Mouse (Mus musculus) pancreas, adult 10 weeks (tissue): ENCODE data around the gene Trib3. TPM values are rescaled to one million over a fixed set of nuclear protein-coding genes. Genes with fewer than 3 reads are reported as not detected.

ENCODE experiments used
- polyA plus RNA-seq: library from polyadenylated mRNA; stranded (reverse); fragments of 350-450 nt; fragmentation: Illumina TruSeq; extraction: RNeasy Lipid Tissue Mini Kit (QIAGEN cat#74804); gene quantifications from one replicate; pipeline ENCODE4 v1.2.3, GENCODE M21; 2015; ENCODE audit warnings: low read depth, low replicate concordance; ENCODE audit not compliant: insufficient read depth

Gene Trib3
- polyA plus RNA-seq = 2.0 TPM

DNA sequence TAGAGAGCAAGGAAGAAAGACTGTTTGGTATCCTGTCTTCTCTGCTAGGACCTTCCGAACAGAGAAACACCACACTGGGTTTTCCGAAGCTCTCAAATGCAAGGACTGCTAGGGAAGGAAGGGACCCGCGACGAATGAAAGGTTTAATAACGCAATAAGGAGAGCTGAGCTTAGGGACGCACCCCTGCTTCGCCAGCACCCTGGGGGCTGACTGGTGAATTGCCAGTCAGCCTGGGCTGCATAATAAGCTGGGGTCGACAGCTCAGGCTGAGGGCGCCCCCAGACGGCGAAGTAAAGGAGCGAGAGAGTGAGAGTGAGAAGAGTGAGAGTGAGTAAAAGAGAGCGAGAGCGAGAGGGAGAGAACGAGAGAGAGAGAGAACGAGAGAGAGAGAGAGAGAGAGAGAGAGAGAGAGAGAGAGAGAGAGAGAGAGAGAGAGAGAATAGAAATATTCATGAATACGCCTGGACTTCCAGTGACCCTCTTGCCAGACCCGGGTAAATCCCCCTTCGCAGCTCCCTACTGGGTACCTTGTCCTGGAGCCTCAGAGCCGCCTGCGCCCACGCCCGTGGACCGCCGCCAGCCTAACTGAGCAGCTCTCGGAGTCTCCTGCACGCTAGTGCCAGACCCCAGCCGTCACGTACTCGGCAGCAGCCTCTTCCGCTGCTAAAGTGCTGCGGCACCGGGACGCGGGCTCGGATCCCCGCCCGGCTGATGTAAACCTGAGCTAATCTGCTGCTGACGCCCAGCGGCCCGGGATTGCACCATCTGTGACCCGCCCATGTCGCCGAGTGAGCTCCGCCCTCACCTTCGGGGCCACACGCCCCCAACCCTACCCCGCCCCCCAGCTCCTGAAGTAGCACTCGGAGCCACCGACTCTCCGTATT, at the start of gene Trib3:
Gene Trib3, minus strand, starts transcription at position 704 of the 885 bp plus-strand sequence.

DNA sequence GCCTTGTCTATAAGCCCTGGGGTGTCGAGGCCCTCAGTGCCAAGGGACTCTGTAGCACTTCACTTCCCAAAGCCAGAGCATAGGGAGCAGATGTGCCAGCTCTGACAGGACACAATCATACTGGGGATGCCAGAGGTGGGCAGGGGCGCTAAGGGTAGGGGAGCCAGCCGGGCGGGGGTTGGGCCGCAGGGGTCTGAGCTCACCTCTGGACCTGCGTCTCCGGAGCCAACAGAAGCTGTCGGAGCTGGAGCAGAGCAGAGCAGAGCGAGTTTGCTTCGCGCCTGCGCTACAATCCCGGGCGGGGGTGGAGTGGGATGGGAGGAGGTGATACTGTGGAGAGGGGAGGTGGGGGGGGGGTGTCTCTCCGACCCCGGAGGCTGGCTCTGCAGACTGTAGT, 32.5 kb upstream of the Trib3 start, which contains the start of gene Nrsn2:
Gene Nrsn2, minus strand, starts transcription at position 294 of the 397 bp plus-strand sequence.

DNA sequence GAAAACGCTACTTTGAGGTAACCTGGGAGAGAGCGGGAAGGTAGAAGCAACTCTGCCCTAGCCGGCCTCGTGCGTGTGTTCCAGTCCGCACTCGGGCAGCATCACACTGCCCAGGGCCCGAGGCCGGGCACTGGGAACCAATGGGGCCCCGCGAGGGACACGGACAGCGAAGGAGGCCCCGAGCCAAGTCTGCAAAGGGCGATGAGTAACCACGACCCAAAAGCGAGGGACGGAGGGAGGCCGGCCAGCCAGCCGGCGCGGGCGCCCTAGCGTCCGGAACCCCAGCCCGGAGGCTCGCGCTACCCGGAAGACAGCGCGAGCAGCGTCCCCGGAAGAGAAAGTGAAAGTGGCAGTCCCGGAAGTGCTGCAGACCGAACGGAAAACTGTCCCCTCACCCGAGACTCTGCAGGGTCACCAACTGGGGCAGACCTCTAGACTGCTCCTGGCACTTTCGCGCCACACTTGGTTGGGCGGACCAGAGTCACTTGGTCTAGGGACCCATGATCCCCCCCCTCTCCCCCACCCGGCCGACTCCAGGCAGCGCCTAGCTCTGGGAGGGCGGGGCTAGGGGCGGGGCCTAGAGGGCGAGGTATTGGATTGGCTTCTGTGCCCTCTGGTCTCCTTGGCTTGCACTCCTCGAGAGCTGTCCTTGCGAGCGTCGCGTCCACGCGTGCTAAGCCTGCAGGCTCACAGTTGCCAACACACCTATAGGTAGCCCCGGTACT, 11.6 kb downstream of the Trib3 start, which contains the start of gene Rbck1:
Gene Rbck1, minus strand, starts transcription at position 553 of the 725 bp plus-strand sequence.

DNA sequence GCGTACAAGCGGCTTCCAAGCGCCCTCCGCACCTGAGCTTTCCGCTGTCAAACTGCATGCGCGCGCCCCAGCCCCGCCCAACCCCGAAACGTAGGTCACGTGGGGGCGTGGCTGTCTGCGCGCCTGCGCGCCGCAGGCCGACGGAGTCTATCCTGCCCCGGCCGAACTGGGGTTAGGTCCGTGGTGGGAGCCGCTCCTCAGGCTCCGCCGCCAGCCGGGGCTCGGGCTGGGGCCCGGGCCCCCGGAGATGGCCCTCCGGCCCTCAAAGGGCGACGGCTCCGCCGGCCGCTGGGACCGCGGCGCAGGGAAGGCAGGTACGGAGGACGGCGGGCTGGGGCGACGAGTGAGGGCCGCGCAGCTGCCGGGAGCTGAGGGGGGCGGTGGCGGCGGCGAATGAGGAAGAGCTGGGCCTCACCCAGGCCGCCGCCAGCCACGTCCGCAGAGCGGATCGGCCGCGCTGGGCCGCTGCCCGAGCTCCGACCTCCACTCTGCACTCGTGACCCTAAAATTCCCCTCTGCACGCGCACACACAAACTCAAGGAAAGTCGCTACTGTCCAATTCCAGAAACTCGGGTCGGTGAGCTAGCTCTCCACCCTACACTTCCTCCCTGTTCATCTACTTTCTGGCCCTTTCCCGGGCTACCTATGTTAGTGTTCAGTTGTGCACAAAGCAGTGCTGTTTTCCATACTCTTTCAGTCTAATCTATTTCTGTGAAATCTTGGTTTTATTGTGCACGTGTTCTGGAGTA, 49.9 kb downstream of the Trib3 start, which contains the start of gene Tbc1d20:
Gene Tbc1d20, plus strand, starts transcription at position 102 of the 749 bp plus-strand sequence.

Other genes with a start within 250 kb of the Trib3 start
- gene Srxn1, start 238.5 kb downstream of the Trib3 start, polyA plus RNA-seq = 5.3 TPM
- gene Tcf15, start 200.5 kb downstream of the Trib3 start, polyA plus RNA-seq = 2.1 TPM
- gene Csnk2a1, start 117.2 kb downstream of the Trib3 start, polyA plus RNA-seq = 17.7 TPM
- gene Tbc1d20, start 50.2 kb downstream of the Trib3 start, polyA plus RNA-seq = 11.9 TPM
- gene Rbck1, start 11.4 kb downstream of the Trib3 start, polyA plus RNA-seq = 29.0 TPM
- not detected for gene Nrsn2, start 32.6 kb upstream of the Trib3 start, polyA plus RNA-seq
- 1.8 TPM for gene Sox12, start 54.0 kb upstream of the Trib3 start, polyA plus RNA-seq
- 1.1 TPM for gene Zcchc3, start 71.0 kb upstream of the Trib3 start, polyA plus RNA-seq
- gene 6820408C15Rik, start 71.6 kb upstream of the Trib3 start, polyA plus RNA-seq = not detected
- not detected for gene Defb23, start 120.6 kb upstream of the Trib3 start, polyA plus RNA-seq
- not detected for gene Defb20, start 133.0 kb upstream of the Trib3 start, polyA plus RNA-seq
- gene Defb22, start 146.1 kb upstream of the Trib3 start, polyA plus RNA-seq = not detected
- gene Defb26, start 167.7 kb upstream of the Trib3 start, polyA plus RNA-seq = not detected
- not detected for gene Defb28, start 174.2 kb upstream of the Trib3 start, polyA plus RNA-seq
- not detected for gene Defb29, start 196.1 kb upstream of the Trib3 start, polyA plus RNA-seq
- not detected for gene Gm17416, start 225.3 kb upstream of the Trib3 start, polyA plus RNA-seq
- gene Defb21, start 228.7 kb upstream of the Trib3 start, polyA plus RNA-seq = not detected
- gene Defb19, start 236.3 kb upstream of the Trib3 start, polyA plus RNA-seq = not detected